Mouse (Mus musculus): ENCODE data around the gene Tas2r124.

The Tas2r124 gene
- long read RNA-seq, experiment 1, result 0 reads
- long read RNA-seq, experiment 2, result 0 reads

GRCm38 (mm10) chr6:132754430-132754829 is at the start of gene Tas2r124:
Gene Tas2r124, plus strand, starts transcription at chr6:132754730.
- intact Hi-C loops (cut with DNase I), result no loop called here

DNA sequence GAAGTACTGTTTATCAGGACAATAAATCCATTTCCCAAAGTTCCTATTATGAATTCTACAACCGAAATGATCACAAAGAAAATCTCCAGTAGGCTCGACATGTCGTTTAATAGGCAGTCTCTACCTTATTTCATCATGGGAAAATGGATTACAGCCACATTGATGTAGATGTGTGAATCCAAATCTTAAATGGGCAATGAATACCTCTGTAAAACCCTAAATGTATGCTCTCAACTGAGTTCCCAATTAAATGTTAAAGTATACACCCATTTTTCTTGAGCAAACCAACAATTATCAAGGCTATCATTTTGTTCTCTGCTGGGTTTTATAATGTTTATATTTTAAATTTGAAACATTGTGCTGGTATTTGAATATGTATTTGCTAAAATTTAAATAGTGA is 42.7 kb upstream of the Tas2r124 start, which contains the start of gene Tas2r122:
Gene Tas2r122, minus strand, starts transcription at position 101 of the 400 bp plus-strand sequence.
- intact Hi-C loops (cut with DNase I), result no loop called here

DNA sequence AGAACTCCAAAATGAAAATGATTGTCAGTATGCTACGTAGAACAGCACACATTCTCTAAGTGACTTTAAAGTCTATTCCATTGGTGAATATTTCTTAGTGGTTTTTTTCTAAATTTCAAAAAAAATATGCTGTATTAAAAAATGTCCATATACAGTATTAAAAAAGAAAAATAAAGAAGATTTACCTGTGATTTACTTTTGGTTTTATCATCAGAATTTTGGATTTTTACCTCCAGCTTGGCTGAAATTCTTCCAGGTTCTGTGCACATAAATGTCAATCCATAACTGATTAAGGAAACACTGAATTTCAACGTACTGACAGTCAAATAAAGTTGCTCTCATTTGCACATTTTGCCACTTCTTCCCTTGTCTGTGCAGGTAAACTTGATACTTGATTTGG is 16.6 kb upstream of the Tas2r124 start, which contains the start of gene Tas2r115:
Gene Tas2r115, minus strand, starts transcription at position 101 of the 400 bp plus-strand sequence.
- intact Hi-C loops (cut with DNase I), result no loop called here

DNA sequence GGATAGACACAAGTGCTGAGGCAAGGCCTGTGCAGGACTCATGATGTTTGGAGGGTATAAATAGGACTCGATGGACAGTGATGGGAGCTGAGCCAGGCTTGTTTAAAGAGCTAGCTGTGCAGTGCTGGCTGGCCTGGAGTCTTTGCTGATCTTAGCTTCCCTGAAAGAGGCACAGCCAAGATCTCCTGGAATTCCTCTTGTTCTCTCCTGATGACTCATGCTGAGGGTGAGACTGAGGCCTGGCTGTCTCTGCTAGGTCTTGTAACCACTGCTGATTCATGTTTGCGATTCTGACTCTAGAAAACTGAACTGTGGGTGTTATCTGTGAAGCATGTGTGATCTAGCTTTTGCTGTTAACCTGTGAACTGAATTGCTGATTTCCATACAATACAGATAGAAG is 4.3 kb upstream of the Tas2r124 start:
- intact Hi-C loops (cut with DNase I), result no loop called here

GRCm38 (mm10) chr6:132761831-132762230 is 7.3 kb downstream of the Tas2r124 start, which contains the start of gene Tas2r102:
Gene Tas2r102, plus strand, starts transcription at chr6:132762131.
- intact Hi-C loops (cut with DNase I), result no loop called here

- intact Hi-C loops (cut with DNase I), result no loop called here
Measured at GRCm38 (mm10) chr6:132778062-132778461, 23.5 kb downstream of the Tas2r124 start, which contains the start of gene Tas2r136. Gene Tas2r136, minus strand, starts transcription at chr6:132778162.

GRCm38 (mm10) chr6:132795393-132795792 is 40.9 kb downstream of the Tas2r124 start:
- intact Hi-C loops (cut with DNase I), result no loop called here

DNA sequence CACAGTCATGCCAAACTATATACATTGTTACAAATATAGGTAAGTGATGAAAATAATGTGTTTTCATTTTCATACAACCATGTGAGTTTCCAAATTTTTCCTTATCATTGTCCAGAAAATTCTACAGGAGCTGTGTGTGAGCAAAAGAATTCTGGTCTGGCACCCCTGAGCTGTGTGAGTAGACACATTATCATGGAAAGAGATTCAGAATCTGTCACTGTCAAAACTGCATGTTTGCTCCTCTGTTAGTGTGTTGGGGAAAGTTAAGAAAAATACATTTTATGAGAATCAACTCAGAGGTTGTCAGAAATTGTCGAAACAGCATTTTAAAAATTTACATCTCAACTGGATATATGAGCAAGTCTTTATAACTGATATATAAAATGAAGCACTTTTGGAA is 48.0 kb downstream of the Tas2r124 start, which contains the start of gene Tas2r117:
Gene Tas2r117, plus strand, starts transcription at position 301 of the 400 bp plus-strand sequence.
- intact Hi-C loops (cut with DNase I), result loop anchor here (10.0 kb wide), 1 partner anchor 182 kb away; the partner anchor contains the start of gene Tas2r109
